Mouse (Mus musculus) lung, postnatal 0 days (tissue): Measurements from ENCODE around the gene Tmem121b. TPM values are rescaled to one million over a fixed set of nuclear protein-coding genes. Genes with fewer than 3 reads are reported as not detected.
A peak's percentile ranks its signal among the peaks of the same experiment; 100 is the strongest.

ENCODE experiments used
- ATAC-seq: fragments of 200-750 bp; cut with Nextera tagmentation; 2 replicates; pipeline ENCODE4 v1.8.0; 2017; ENCODE audit warnings: moderate library complexity
- DNase-seq: peaks from one replicate; pipeline ENCODE4 v3.0.0-alpha.2; 2016; ENCODE audit warnings: low spot score
- H3K27ac ChIP-seq: fragments of 300-500 bp; sonication (generic); 2 replicates; pipeline ENCODE4 v1.5.1; 2014; ENCODE audit warnings: antibody characterized with exemption, mild to moderate bottlenecking, low read length, mixed read lengths
- H3K27me3 ChIP-seq: fragments of 300-500 bp; sonication (generic); replicated peaks from 2 replicates; pipeline ENCODE4 v1.6.1; 2014; ENCODE audit warnings: low read length, mixed read lengths; ENCODE audit not compliant: insufficient read depth
- H3K36me3 ChIP-seq: fragments of 300-500 bp; sonication (generic); 2 replicates; pipeline ENCODE4 v1.6.1; 2014; ENCODE audit warnings: low read length, mixed read lengths; ENCODE audit not compliant: insufficient read depth
- H3K4me1 ChIP-seq: fragments of 300-500 bp; sonication (generic); 2 replicates; pipeline ENCODE4 v1.6.1; 2014; ENCODE audit warnings: antibody characterized with exemption, low read depth, low read length, mixed read lengths; ENCODE audit not compliant: insufficient read depth
- H3K4me2 ChIP-seq: fragments of 300-500 bp; sonication (generic); replicated peaks from 2 replicates; pipeline ENCODE4 v1.6.1; 2014; ENCODE audit warnings: low read depth, mild to moderate bottlenecking, low read length, moderate library complexity, mixed read lengths
- H3K4me3 ChIP-seq: fragments of 300-500 bp; sonication (generic); 2 replicates; pipeline ENCODE4 v1.5.1; 2014; ENCODE audit warnings: low read depth, low read length
- H3K9ac ChIP-seq: fragments of 300-500 bp; sonication (generic); replicated peaks from 2 replicates; pipeline ENCODE4 v1.6.1; 2014; ENCODE audit warnings: low read depth, mild to moderate bottlenecking
- H3K9me3 ChIP-seq: fragments of 300-500 bp; sonication (generic); 2 replicates; pipeline ENCODE4 v1.6.1; 2016; ENCODE audit warnings: low read length, mixed read lengths
- CTCF ChIP-seq: IDR thresholded peaks from 2 replicates; pipeline ENCODE4 v1.5.1; 2016; ENCODE audit warnings: antibody characterized with exemption, mild to moderate bottlenecking
- EP300 ChIP-seq: IDR thresholded peaks from 2 replicates; pipeline ENCODE4 v1.6.1; 2016; ENCODE audit warnings: antibody characterized with exemption, mild to moderate bottlenecking, control low read depth
- WGBS: fragments of 180-500 bp; shearing (Covaris S2); extraction: QIAGEN DNeasy Blood & Tissue Kit; methylation state at CpG from one replicate; pipeline ENCODE4 v1.1.7; 2014; 5-methylcytosine and 5-hydroxymethylcytosine counted together
- polyA plus RNA-seq: library from polyadenylated mRNA; unstranded; fragments of >200 nt; fragmentation: Nextera tagmentation; extraction: Ambion mirVana; gene quantifications from 2 replicates; pipeline ENCODE4 v1.2.1, GENCODE M21; 2015

Gene Tmem121b
- polyA plus RNA-seq, 1 experiment from 2014 or later, result 0.58 TPM

DNA sequence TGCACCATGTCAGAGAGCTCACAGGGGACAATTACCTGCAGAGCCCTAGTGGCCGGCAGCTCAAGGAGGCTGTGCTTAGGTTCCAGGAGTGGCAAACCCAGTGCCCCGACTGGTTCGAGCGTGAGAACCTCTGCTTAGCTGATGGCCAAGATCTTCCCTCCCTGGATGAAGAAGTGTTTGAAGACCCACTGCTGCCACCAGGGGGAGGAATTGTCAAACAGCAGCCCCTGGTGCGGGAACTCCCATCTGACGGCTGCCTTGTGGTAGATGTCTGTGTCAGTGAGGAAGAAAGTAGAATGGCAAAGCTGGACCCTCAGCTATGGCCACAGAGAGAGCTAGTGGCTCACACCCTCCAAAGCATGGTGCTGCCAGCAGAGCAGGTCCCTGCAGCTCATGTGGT is 12.1 kb downstream of the Tmem121b start:
- no peaks in the 10 kb centered on the region for H3K27me3 ChIP-seq
- TF ChIP-seq EP300, result no peak
- peak; percentile 50 for TF ChIP-seq CTCF
- ATAC-seq, result no peak
- H3K27ac ChIP-seq, result no peak overlapping the region
- H3K9me3 ChIP-seq, result no peaks in the 10 kb centered on the region
- H3K4me3 ChIP-seq, result no peak overlapping the region
- H3K4me2 ChIP-seq, result no peak overlapping the region
- 85% methylated on average over 6 of the region's 6 CpGs for WGBS
- peak; percentile 36 for DNase-seq
- H3K4me1 ChIP-seq, result no peaks in the 10 kb centered on the region
- peaks cover 10% of the 10 kb centered on the region; the same call in 1 of the 2 replicates for H3K36me3 ChIP-seq
- no peak overlapping the region for H3K9ac ChIP-seq

DNA sequence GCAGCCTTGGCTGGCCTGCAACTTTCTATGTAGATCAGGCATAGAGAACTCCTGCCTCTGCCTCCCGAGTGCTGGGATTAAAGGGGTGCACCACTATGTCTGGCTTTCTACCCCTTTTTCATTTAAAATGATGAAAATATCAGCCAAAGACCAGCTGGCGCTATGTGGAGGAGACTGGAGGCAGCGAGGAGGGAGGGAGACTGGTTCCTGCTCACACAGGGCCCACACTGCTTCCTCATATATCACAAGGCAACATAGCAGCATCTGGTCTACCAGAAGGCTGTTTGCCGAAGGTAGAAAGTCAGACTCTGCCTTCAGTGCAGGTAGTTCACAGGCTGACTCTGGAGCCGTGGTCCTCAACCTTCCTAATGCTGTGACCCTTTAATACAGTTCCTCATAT is 13.2 kb downstream of the Tmem121b start:
- 93% methylated on average over 5 of the region's 5 CpGs for WGBS
- Histone ChIP-seq H3K36me3 (peaks cover 10% of the 10 kb centered on the region; the same call in 1 of the 2 replicates), H3K4me3 (no peak overlapping the region), H3K9ac (no peak overlapping the region), H3K4me1 (no peaks in the 10 kb centered on the region), H3K9me3 (no peaks in the 10 kb centered on the region), H3K27ac (no peak overlapping the region), H3K27me3 (no peaks in the 10 kb centered on the region), H3K4me2 (no peak overlapping the region)
- ATAC-seq, result no peak
- DNase-seq, result no peak
- no peak for TF ChIP-seq CTCF
- TF ChIP-seq EP300, result no peak

GRCm38 (mm10) chr6:120479302-120479701 is 14.3 kb downstream of the Tmem121b start:
- H3K27me3 ChIP-seq, result no peaks in the 10 kb centered on the region
- no peaks in the 10 kb centered on the region for H3K4me1 ChIP-seq
- no peak overlapping the region for H3K4me2 ChIP-seq
- peak; percentile 61 for DNase-seq
- no peaks in the 10 kb centered on the region for H3K9me3 ChIP-seq
- peaks cover 10% of the 10 kb centered on the region; the same call in 1 of the 2 replicates for H3K36me3 ChIP-seq
- no peak overlapping the region for H3K4me3 ChIP-seq
- H3K9ac ChIP-seq, result no peak overlapping the region
- no peak for ATAC-seq
- no peak for TF ChIP-seq CTCF
- 0 out of 2 replicates have a peak, but pooled peaks have one; percentile 40 for TF ChIP-seq EP300
- WGBS, result 46% methylated on average over 2 of the region's 2 CpGs
- H3K27ac ChIP-seq, result no peak overlapping the region

- ATAC-seq (peak; percentile 12; the same call in 1 of the 2 replicates), DNase-seq (peak; percentile 21)
- Histone ChIP-seq H3K27me3 (no peaks in the 10 kb centered on the region), H3K9me3 (no peaks in the 10 kb centered on the region), H3K27ac (no peak overlapping the region), H3K4me3 (no peak overlapping the region), H3K36me3 (peaks cover 10% of the 10 kb centered on the region; the same call in 1 of the 2 replicates), H3K9ac (no peak overlapping the region), H3K4me1 (no peaks in the 10 kb centered on the region), H3K4me2 (no peak overlapping the region)
- WGBS, result 52% methylated on average over 8 of the region's 8 CpGs
- no peak for TF ChIP-seq EP300
These were observed 18.3 kb downstream of the Tmem121b start for GRCm38 (mm10) chr6:120475288-120475687.

- Histone ChIP-seq H3K4me3 (no peak overlapping the region), H3K9me3 (no peaks in the 10 kb centered on the region), H3K27me3 (no peaks in the 10 kb centered on the region), H3K4me2 (no peak overlapping the region), H3K9ac (no peak overlapping the region), H3K36me3 (peaks cover 4% of the 10 kb centered on the region; the same call in 1 of the 2 replicates), H3K27ac (no peak overlapping the region), H3K4me1 (no peaks in the 10 kb centered on the region)
- DNase-seq (peak; percentile 48), ATAC-seq (peak; percentile 63)
- WGBS, result 26% methylated on average over 5 of the region's 5 CpGs
- no peak for TF ChIP-seq CTCF
- TF ChIP-seq EP300, result no peak
These were observed 20.2 kb downstream of the Tmem121b start for GRCm38 (mm10) chr6:120473427-120473826.

GRCm38 (mm10) chr6:120472455-120473140 is 21.0 kb downstream of the Tmem121b start:
- no peak for TF ChIP-seq EP300
- no peak for TF ChIP-seq CTCF
- Histone ChIP-seq H3K9ac (no peak overlapping the region), H3K4me3 (no peak overlapping the region), H3K36me3 (no peaks in the 10 kb centered on the region), H3K4me2 (no peak overlapping the region), H3K27ac (0 out of 2 replicates have a peak overlapping the region, but pooled peaks have one; percentile 14), H3K4me1 (no peaks in the 10 kb centered on the region), H3K9me3 (no peaks in the 10 kb centered on the region), H3K27me3 (no peaks in the 10 kb centered on the region)
- DNase-seq (no peak), ATAC-seq (no peak)
- 57% methylated on average over 8 of the region's 8 CpGs for WGBS
